Mouse (Mus musculus): ENCODE measurements around the gene Rap1gap2. TPM values are rescaled to one million over a fixed set of nuclear protein-coding genes. Genes with fewer than 3 reads are reported as not detected.

The Rap1gap2 gene
- total RNA-seq, 2 experiments from 2014 or later, result 16.9 to 18.0 TPM

DNA sequence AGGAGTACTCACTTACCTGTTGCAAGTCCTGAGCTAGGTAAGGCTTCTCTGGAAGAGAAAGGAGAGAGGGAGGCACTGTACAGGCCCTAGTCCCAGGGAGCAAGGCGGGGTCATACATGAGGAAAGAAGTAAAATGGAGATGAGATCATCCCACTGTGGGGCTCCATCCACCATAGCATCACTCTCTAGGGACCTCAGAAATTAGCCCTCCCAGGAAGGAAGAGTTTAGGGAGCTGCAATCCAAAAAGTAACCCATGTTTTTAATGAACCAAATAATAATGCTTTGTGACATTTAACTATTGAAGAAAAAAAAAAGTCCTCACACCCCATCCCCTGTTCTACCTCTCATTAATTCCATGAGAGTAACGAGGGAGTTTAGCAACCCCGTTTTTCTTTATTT is 258.2 kb downstream of the Rap1gap2 start, which contains the start of gene Olfr411:
TSS of gene Olfr411 (minus strand) at position 101 of the 400 bp plus-strand sequence.
- DNase-seq (ENCODE audit: low spot score in 2 of 2), result no peak

GRCm38 (mm10) chr11:74337931-74338330 is 272.8 kb downstream of the Rap1gap2 start, which contains the start of gene Olfr410:
Olfr410 (minus strand) TSS chr11:74338031.
- no peak for DNase-seq (ENCODE audit: low spot score in 2 of 2)

Other genes starting within 250 kb of the Rap1gap2 start
- not detected for gene Olfr412, start 248.8 kb downstream of the Rap1gap2 start, total RNA-seq (2021)
- gene Ccdc92b, start 8.7 kb upstream of the Rap1gap2 start, total RNA-seq (2021), result under 1 TPM; 0.41 to 0.49 TPM
- 100 to 1,000 TPM in 1 of 2 experiments, 10 to 100 TPM in 1; 95.9 to 101 TPM for gene Cluh, start 38.6 kb upstream of the Rap1gap2 start, total RNA-seq (2021)
- gene Pafah1b1, start 113.8 kb upstream of the Rap1gap2 start, total RNA-seq (2021), result 100 to 1,000 TPM; 128 to 136 TPM
- gene Mettl16, start 159.9 kb upstream of the Rap1gap2 start, total RNA-seq (2021), result 10 to 100 TPM; 10.5 to 14.6 TPM
- gene Mnt, start 220.0 kb upstream of the Rap1gap2 start, total RNA-seq (2021), result 10 to 100 TPM; 12.3 to 13.0 TPM